Mouse (Mus musculus) intestine, postnatal 0 days (tissue): ENCODE data around the gene Mrgprf. TPM values are rescaled to one million over a fixed set of nuclear protein-coding genes. Genes with fewer than 3 reads are reported as not detected.

Source experiments
- ATAC-seq: fragments of 200-750 bp; cut with Nextera tagmentation; 2 replicates; pipeline ENCODE4 v1.8.0; 2017; ENCODE audit warnings: mild to moderate bottlenecking, moderate TSS enrichment, moderate library complexity
- H3K27ac ChIP-seq: fragments of 300-500 bp; sonication (generic); 2 replicates; pipeline ENCODE4 v1.5.1; 2014; ENCODE audit warnings: mild to moderate bottlenecking, low read depth, low read length, moderate library complexity
- H3K27me3 ChIP-seq: fragments of 300-500 bp; sonication (generic); replicated peaks from 2 replicates; pipeline ENCODE4 v1.6.1; 2014; ENCODE audit warnings: low read length, mixed read lengths; ENCODE audit not compliant: control insufficient read depth, insufficient read depth
- H3K36me3 ChIP-seq: fragments of 300-500 bp; sonication (generic); 2 replicates; pipeline ENCODE4 v1.6.1; 2014; ENCODE audit warnings: mild to moderate bottlenecking, moderate library complexity; ENCODE audit not compliant: control insufficient read depth, insufficient read depth
- H3K4me1 ChIP-seq: fragments of 300-500 bp; sonication (generic); replicated peaks from 2 replicates; pipeline ENCODE4 v1.6.1; 2014; ENCODE audit warnings: antibody characterized with exemption, low read length, mixed read lengths; ENCODE audit not compliant: control insufficient read depth, insufficient read depth
- H3K4me2 ChIP-seq: fragments of 300-500 bp; sonication (generic); replicated peaks from 2 replicates; pipeline ENCODE4 v1.6.1; 2014; ENCODE audit warnings: low read depth, mild to moderate bottlenecking, moderate library complexity
- H3K4me3 ChIP-seq: fragments of 300-500 bp; sonication (generic); 2 replicates; pipeline ENCODE4 v1.5.1; 2014; ENCODE audit warnings: low read depth, low read length
- H3K9ac ChIP-seq: fragments of 300-500 bp; sonication (generic); 2 replicates; pipeline ENCODE4 v1.6.1; 2014; ENCODE audit warnings: mild to moderate bottlenecking, low read depth, low read length
- H3K9me3 ChIP-seq: fragments of 300-500 bp; sonication (generic); 2 replicates; pipeline ENCODE4 v1.6.1; 2016; ENCODE audit warnings: mixed run types; ENCODE audit not compliant: control insufficient read depth
- CTCF ChIP-seq: sonication (generic); IDR thresholded peaks from 2 replicates; pipeline ENCODE4 v1.5.1; 2016; ENCODE audit warnings: low read depth, mild to moderate bottlenecking, control low read depth, antibody characterized with exemption, moderate library complexity
- WGBS: fragments of 180-500 bp; shearing (Covaris S2); extraction: QIAGEN DNeasy Blood & Tissue Kit; methylation state at CpG from one replicate; pipeline ENCODE4 v1.1.7; 2014; 5-methylcytosine and 5-hydroxymethylcytosine counted together
- polyA plus RNA-seq: library from polyadenylated mRNA; unstranded; fragments of >200 nt; fragmentation: Nextera tagmentation; extraction: Ambion mirVana; gene quantifications from 2 replicates; pipeline ENCODE4 v1.2.1, GENCODE M21; 2015

Mrgprf gene
- polyA plus RNA-seq: 3.5 and 4.3 TPM in 2 replicates

- TF ChIP-seq CTCF: peak; percentile 43
- Histone ChIP-seq H3K9me3 (no peaks in the 10 kb centered on the region), H3K4me1 (0 out of 2 replicates have a peak, but pooled peaks cover 5% of the 10 kb centered on the region), H3K27me3 (no peaks in the 10 kb centered on the region), H3K4me3 (no peak within 1 kb of the TSS), H3K36me3 (no peaks in the 10 kb centered on the region), H3K4me2 (no peak within 1 kb of the TSS; the same call in 1 of the 2 replicates), H3K9ac (0 out of 2 replicates have a peak within 1 kb of the TSS, but pooled peaks have one; percentile 11), H3K27ac (no peak within 1 kb of the TSS)
- no peak for ATAC-seq
- WGBS: 47% methylated on average over 13 of the region's 13 CpGs
Measured at GRCm38 (mm10) chr7:145300321-145301007, at the start of gene Mrgprf. TSS of gene Mrgprf (plus strand) at chr7:145300828.

- H3K27ac ChIP-seq: no peak overlapping the region
- 28% methylated on average over 8 of the region's 8 CpGs for WGBS
Measured at GRCm38 (mm10) chr7:145252715-145253476, 47.7 kb upstream of the Mrgprf start.

GRCm38 (mm10) chr7:145253986-145254630 lies 46.5 kb upstream of the Mrgprf start:
- H3K4me1 ChIP-seq: no peaks in the 10 kb centered on the region
- H3K36me3 ChIP-seq: peaks cover 49% of the 10 kb centered on the region
- no peak overlapping the region for H3K27ac ChIP-seq
- H3K4me3 ChIP-seq: no peak overlapping the region
- WGBS: 71% methylated on average over 3 of the region's 3 CpGs
- no peaks in the 10 kb centered on the region for H3K9me3 ChIP-seq
- H3K27me3 ChIP-seq: no peaks in the 10 kb centered on the region
- ATAC-seq: no peak
- no peak for TF ChIP-seq CTCF
- no peak overlapping the region for H3K4me2 ChIP-seq
- no peak overlapping the region for H3K9ac ChIP-seq

More at GRCm38 (mm10) chr7:145252715-145253476, 47.7 kb upstream of the Mrgprf start:
- TF ChIP-seq CTCF: peak; percentile 94
- H3K36me3 ChIP-seq: peaks cover 40% of the 10 kb centered on the region
- no peak overlapping the region for H3K4me2 ChIP-seq
- H3K9me3 ChIP-seq: no peaks in the 10 kb centered on the region
- no peak overlapping the region for H3K9ac ChIP-seq
- H3K27me3 ChIP-seq: no peaks in the 10 kb centered on the region
- no peak overlapping the region for H3K4me3 ChIP-seq
- H3K4me1 ChIP-seq: no peaks in the 10 kb centered on the region
- peak; percentile 43 for ATAC-seq

GRCm38 (mm10) chr7:145256092-145256491 lies 44.5 kb upstream of the Mrgprf start:
- no peaks in the 10 kb centered on the region for H3K9me3 ChIP-seq
- H3K9ac ChIP-seq: no peak overlapping the region
- no peak overlapping the region for H3K27ac ChIP-seq
- ATAC-seq: no peak
- WGBS: 88% methylated on average over 1 of the region's 1 CpGs
- H3K4me2 ChIP-seq: no peak overlapping the region
- peaks cover 69% of the 10 kb centered on the region for H3K36me3 ChIP-seq
- H3K27me3 ChIP-seq: no peaks in the 10 kb centered on the region
- no peaks in the 10 kb centered on the region for H3K4me1 ChIP-seq
- TF ChIP-seq CTCF: no peak
- no peak overlapping the region for H3K4me3 ChIP-seq

GRCm38 (mm10) chr7:145264202-145264601 lies 36.4 kb upstream of the Mrgprf start:
- Histone ChIP-seq H3K27me3 (no peaks in the 10 kb centered on the region), H3K36me3 (peaks cover 70% of the 10 kb centered on the region), H3K4me3 (no peak overlapping the region), H3K9me3 (no peaks in the 10 kb centered on the region), H3K4me1 (0 out of 2 replicates have a peak, but pooled peaks cover 3% of the 10 kb centered on the region), H3K27ac (no peak overlapping the region), H3K4me2 (no peak overlapping the region), H3K9ac (no peak overlapping the region)
- no peak for TF ChIP-seq CTCF
- ATAC-seq: no peak
- 76% methylated on average over 9 of the region's 9 CpGs for whole genome bisulfite sequencing

GRCm38 (mm10) chr7:145266011-145266410 lies 34.6 kb upstream of the Mrgprf start:
- no peak overlapping the region for H3K9ac ChIP-seq
- no peaks in the 10 kb centered on the region for H3K27me3 ChIP-seq
- H3K4me2 ChIP-seq: no peak overlapping the region
- WGBS: 81% methylated on average over 2 of the region's 2 CpGs
- no peak overlapping the region for H3K4me3 ChIP-seq
- 0 out of 2 replicates have a peak, but pooled peaks cover 3% of the 10 kb centered on the region for H3K4me1 ChIP-seq
- no peak overlapping the region for H3K27ac ChIP-seq
- no peak for TF ChIP-seq CTCF
- no peaks in the 10 kb centered on the region for H3K9me3 ChIP-seq
- ATAC-seq: no peak
- peaks cover 70% of the 10 kb centered on the region for H3K36me3 ChIP-seq
